ENCODE assay signal across 18 mouse cellular contexts in the genomic region with DNA sequence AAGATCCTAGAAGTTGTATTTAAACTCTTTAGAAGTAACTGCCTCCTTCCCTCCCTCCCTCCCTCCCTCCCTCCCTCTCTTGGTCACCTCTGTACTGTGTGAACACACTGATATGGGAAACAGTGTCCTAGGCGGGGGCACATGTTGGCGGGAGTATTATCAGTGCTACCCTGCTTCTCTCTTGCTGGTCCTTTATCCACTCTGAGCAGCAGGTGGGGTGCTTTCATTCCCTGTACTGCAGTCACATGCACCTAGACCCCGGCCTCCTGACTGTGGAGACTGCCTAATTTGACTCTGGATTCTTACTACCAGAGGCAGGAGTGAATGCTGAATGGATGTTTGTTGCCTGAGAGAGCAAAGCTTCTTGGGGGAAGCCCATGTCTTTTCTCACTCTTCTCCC. TPM values are rescaled to one million over a fixed set of nuclear protein-coding genes. Genes with fewer than 3 reads are reported as not detected.
DNase-seq lines count a peak whose midpoint lies in the region; ATAC-seq and TF ChIP-seq lines count a peak whose summit lies in the region.
"Had no signal": no experiment of that assay in that cellular context is flagged by ENCODE, and none has a peak within 500 bp of the region (broad histone marks: within the 10 kb centered on the region; RNA-seq: fewer than 3 reads in every experiment).

No protein-coding gene starts in this region.

- no peaks in the 10 kb centered on the region for H3K4me1 ChIP-seq in heart, postnatal 0 days (ENCODE audit: control insufficient read depth, insufficient read depth)
- peaks cover 78% of the 10 kb centered on the region for H3K4me1 ChIP-seq in liver, embryonic 12.5 days
- H3K4me1 ChIP-seq in stomach, embryonic 15.5 days = peaks cover 7% of the 10 kb centered on the region

- no peak overlapping the region for H3K4me3 ChIP-seq in heart, postnatal 0 days (ENCODE audit: low read depth, low read length)
- peak overlapping the region; percentile 97 for H3K4me3 ChIP-seq in liver, embryonic 12.5 days
- H3K4me3 ChIP-seq in stomach, embryonic 15.5 days (replicated peaks) = no peak overlapping the region
- H3K4me3 ChIP-seq: embryonic facial prominence, embryonic 12.5 days; megakaryocyte, embryonic 14.5 days had no signal

- no peaks in the 10 kb centered on the region for H3K36me3 ChIP-seq in heart, postnatal 0 days (replicated peaks; ENCODE audit: control insufficient read depth, insufficient read depth, low read length)
- H3K36me3 ChIP-seq in liver, embryonic 12.5 days = peaks cover 44% of the 10 kb centered on the region
- H3K36me3 ChIP-seq in stomach, embryonic 15.5 days = no peaks in the 10 kb centered on the region
- H3K36me3 ChIP-seq: embryonic facial prominence, embryonic 12.5 days had no signal

- no peak for TF ChIP-seq EP300 in heart, postnatal 0 days (IDR thresholded peaks at IDR 0.05; ENCODE audit: low read depth)

- no peak overlapping the region for H3K27ac ChIP-seq in heart, postnatal 0 days (ENCODE audit: low read depth)
- H3K27ac ChIP-seq in liver, embryonic 12.5 days = peak overlapping the region; percentile 98
- no peak overlapping the region for H3K27ac ChIP-seq in stomach, embryonic 15.5 days
- H3K27ac ChIP-seq: embryonic facial prominence, embryonic 12.5 days; hindbrain, postnatal 0 days had no signal

- no peak for DNase-seq in heart, postnatal 0 days (ENCODE audit: low spot score)
- DNase-seq in heart, postnatal 36 days = no peak
- peak; percentile 80 for DNase-seq in c-Kit-negative CD71-positive TER-119-positive erythroid progenitor cells, embryonic 14.5 days (ENCODE audit: low read depth, low spot score)
- no peak for DNase-seq in embryo, embryonic 10.5 days (ENCODE audit: low spot score)
- no peak for DNase-seq in kidney, adult 18-20 months
- DNase-seq: cerebellum, adult 2 months; gastrocnemius, postnatal 10 days; heart, postnatal 10 days; kidney, postnatal 25 days; lung, adult 2 months; right cerebral cortex, postnatal 14 days had no signal

- 31% methylated on average over 3 of the region's 3 CpGs for whole genome bisulfite sequencing in heart, postnatal 0 days
- WGBS in liver, embryonic 12.5 days (ENCODE audit: insufficient replicate concordance) = 7% methylated on average over 3 of the region's 3 CpGs
- 25% methylated on average over 3 of the region's 3 CpGs for WGBS in stomach, embryonic 15.5 days

- no peaks in the 10 kb centered on the region for H3K27me3 ChIP-seq in heart, postnatal 0 days (ENCODE audit: control insufficient read depth, insufficient read depth, low read length)
- peaks cover 10% of the 10 kb centered on the region for H3K27me3 ChIP-seq in liver, embryonic 12.5 days (replicated peaks)
- H3K27me3 ChIP-seq in stomach, embryonic 15.5 days (replicated peaks) = peaks cover 16% of the 10 kb centered on the region; the same call in 1 of the 2 replicates

- H3K9ac ChIP-seq in heart, postnatal 0 days (replicated peaks; ENCODE audit: low read depth, low read length) = no peak overlapping the region
- peak overlapping the region; percentile 100 for H3K9ac ChIP-seq in liver, embryonic 12.5 days
- no peak overlapping the region for H3K9ac ChIP-seq in stomach, embryonic 15.5 days
- H3K9ac ChIP-seq: embryonic facial prominence, embryonic 12.5 days had no signal

- H3K4me2 ChIP-seq in heart, postnatal 0 days (ENCODE audit: low read depth, low read length) = no peak overlapping the region
- peak overlapping the region; percentile 89 for H3K4me2 ChIP-seq in liver, embryonic 12.5 days
- no peak overlapping the region for H3K4me2 ChIP-seq in stomach, embryonic 15.5 days

- intact Hi-C loops in heart, postnatal 36 days (cut with DNase I) = no loop called here

- ATAC-seq in heart, postnatal 0 days (ENCODE audit: insufficient read depth, low read depth) = no peak
- ATAC-seq in liver, embryonic 12.5 days = peak; percentile 83
- peak; percentile 81 for ATAC-seq in stomach, embryonic 15.5 days (ENCODE audit: insufficient read depth, low FRiP score, low read depth)
- ATAC-seq: activated CD4-positive, CD25-positive, alpha-beta regulatory T cell, adult 4 months; forebrain, embryonic 14.5 days; hindbrain, postnatal 0 days had no signal

- no peaks in the 10 kb centered on the region for H3K9me3 ChIP-seq in heart, postnatal 0 days (replicated peaks; ENCODE audit: control insufficient read depth, low read length)
- H3K9me3 ChIP-seq in liver, embryonic 12.5 days (replicated peaks) = no peaks in the 10 kb centered on the region
- no peaks in the 10 kb centered on the region for H3K9me3 ChIP-seq in stomach, embryonic 15.5 days
- H3K9me3 ChIP-seq: embryonic facial prominence, embryonic 12.5 days; megakaryocyte, embryonic 14.5 days had no signal

- TF ChIP-seq CTCF in heart, postnatal 0 days (IDR thresholded peaks at IDR 0.05; ENCODE audit: low read depth) = 0 out of 2 replicates have a peak, but pooled peaks have one; percentile 13

RNA-seq across cellular contexts. Expression of gene Tspan33, which starts 3.5 kb away (rescaled TPM):
- 1.1 and 1.8 TPM in 2 replicates for total RNA-seq in heart, postnatal 0 days (2014; rRNA removed; ENCODE audit: low replicate concordance)
- 1.3 and 1.6 TPM in 2 replicates for polyA plus RNA-seq in heart, postnatal 0 days (2015; fragmentation: Nextera tagmentation; extraction: Ambion mirVana)
- 1 to 10 TPM; 1.2 to 1.5 TPM for total RNA-seq in heart, postnatal 36 days (2021)
- polyA plus RNA-seq in liver, embryonic 12.5 days (2016; fragmentation: Nextera tagmentation; extraction: Ambion mirVana) = 197 and 203 TPM in 2 replicates
- 10.2 and 19.5 TPM in 2 replicates for polyA plus RNA-seq in stomach, embryonic 15.5 days (2015; fragmentation: Nextera tagmentation; extraction: Ambion mirVana)

RNA-seq across cellular contexts. Expression of gene Smo, which starts 37.8 kb away (rescaled TPM):
- total RNA-seq in heart, postnatal 0 days (2014; rRNA removed; ENCODE audit: low replicate concordance) = 50.9 and 54.7 TPM in 2 replicates
- polyA plus RNA-seq in heart, postnatal 0 days (2015; fragmentation: Nextera tagmentation; extraction: Ambion mirVana) = 6.5 and 7.1 TPM in 2 replicates
- 10 to 100 TPM in 1 of 2 experiments, 1 to 10 TPM in 1; 9.0 to 10.0 TPM for total RNA-seq in heart, postnatal 36 days (2021)
- polyA plus RNA-seq in liver, embryonic 12.5 days (2016; fragmentation: Nextera tagmentation; extraction: Ambion mirVana) = 10.4 and 11.1 TPM in 2 replicates
- polyA plus RNA-seq in stomach, embryonic 15.5 days (2015; fragmentation: Nextera tagmentation; extraction: Ambion mirVana) = 36.0 and 41.7 TPM in 2 replicates
